Mouse (Mus musculus): ENCODE results near the gene Kif4.
A peak's percentile ranks its signal among the peaks of the same experiment; 100 is the strongest.

Gene Kif4

GRCm38 (mm10) chrX:100688033-100688370, 62.5 kb downstream of the Kif4 start:
- H3K27me3 ChIP-seq (ENCODE audit: insufficient read depth, low read length), result no peaks in the 10 kb centered on the region
- H3K4me3 ChIP-seq (replicated peaks; ENCODE audit: low read length), result no peak overlapping the region
- H3K4me1 ChIP-seq (replicated peaks; ENCODE audit: low read depth, low read length), result no peaks in the 10 kb centered on the region
- TF ChIP-seq CTCF (conservative IDR thresholded peaks at IDR 0.05; ENCODE audit: low read length), result no peak
- TF ChIP-seq POU5F1 (IDR thresholded peaks at IDR 0.05; ENCODE audit: borderline replicate concordance, low read length), result no peak
- TF ChIP-seq NANOG (IDR thresholded peaks at IDR 0.05; ENCODE audit: borderline replicate concordance, low read length), result no peak
- H3K36me3 ChIP-seq (ENCODE audit: insufficient read depth, low read length), result peaks cover 46% of the 10 kb centered on the region
- H3K9me3 ChIP-seq (ENCODE audit: low read length), result no peaks in the 10 kb centered on the region

- Histone ChIP-seq H3K9me3 (ENCODE audit: low read length) (no peaks in the 10 kb centered on the region), H3K27me3 (ENCODE audit: insufficient read depth, low read length) (no peaks in the 10 kb centered on the region)
- no peak for TF ChIP-seq CTCF (conservative IDR thresholded peaks at IDR 0.05; ENCODE audit: low read length)
- no peak for TF ChIP-seq NANOG (IDR thresholded peaks at IDR 0.05; ENCODE audit: borderline replicate concordance, low read length)
- no peak for TF ChIP-seq POU5F1 (IDR thresholded peaks at IDR 0.05; ENCODE audit: borderline replicate concordance, low read length)
These were observed 71.2 kb downstream of the Kif4 start for GRCm38 (mm10) chrX:100696776-100697175.

GRCm38 (mm10) chrX:100708032-100708431, 82.5 kb downstream of the Kif4 start:
- no peaks in the 10 kb centered on the region for H3K4me1 ChIP-seq (replicated peaks; ENCODE audit: low read depth, low read length)
- TF ChIP-seq NANOG (IDR thresholded peaks at IDR 0.05; ENCODE audit: borderline replicate concordance, low read length), result no peak
- TF ChIP-seq POU5F1 (IDR thresholded peaks at IDR 0.05; ENCODE audit: borderline replicate concordance, low read length), result no peak
- no peak for TF ChIP-seq CTCF (conservative IDR thresholded peaks at IDR 0.05; ENCODE audit: low read length)
- peaks cover 55% of the 10 kb centered on the region for H3K36me3 ChIP-seq (ENCODE audit: insufficient read depth, low read length)
- no peak overlapping the region for H3K4me3 ChIP-seq (replicated peaks; ENCODE audit: low read length)
- no peaks in the 10 kb centered on the region for H3K9me3 ChIP-seq (ENCODE audit: low read length)
- H3K27me3 ChIP-seq (ENCODE audit: insufficient read depth, low read length), result no peaks in the 10 kb centered on the region

More at GRCm38 (mm10) chrX:100696776-100697175, 71.2 kb downstream of the Kif4 start:
- Histone ChIP-seq H3K4me1 (replicated peaks; ENCODE audit: low read depth, low read length) (no peaks in the 10 kb centered on the region), H3K4me3 (replicated peaks; ENCODE audit: low read length) (no peak overlapping the region), H3K36me3 (ENCODE audit: insufficient read depth, low read length) (peaks cover 47% of the 10 kb centered on the region)

GRCm38 (mm10) chrX:100716173-100716572, 90.6 kb downstream of the Kif4 start:
- no peak overlapping the region for H3K4me3 ChIP-seq (replicated peaks; ENCODE audit: low read length)
- no peaks in the 10 kb centered on the region for H3K4me1 ChIP-seq (replicated peaks; ENCODE audit: low read depth, low read length)
- H3K36me3 ChIP-seq (ENCODE audit: insufficient read depth, low read length), result peaks cover 94% of the 10 kb centered on the region
- no peaks in the 10 kb centered on the region for H3K27me3 ChIP-seq (ENCODE audit: insufficient read depth, low read length)
- TF ChIP-seq POU5F1 (IDR thresholded peaks at IDR 0.05; ENCODE audit: borderline replicate concordance, low read length) (no peak), NANOG (IDR thresholded peaks at IDR 0.05; ENCODE audit: borderline replicate concordance, low read length) (no peak), CTCF (conservative IDR thresholded peaks at IDR 0.05; ENCODE audit: low read length) (no peak)
- H3K9me3 ChIP-seq (ENCODE audit: low read length), result no peaks in the 10 kb centered on the region

GRCm38 (mm10) chrX:100728947-100729346, 103.4 kb downstream of the Kif4 start:
- peaks cover 19% of the 10 kb centered on the region for H3K4me1 ChIP-seq (replicated peaks; ENCODE audit: low read depth, low read length)
- no peak for TF ChIP-seq NANOG (IDR thresholded peaks at IDR 0.05; ENCODE audit: borderline replicate concordance, low read length)
- no peak for TF ChIP-seq CTCF (conservative IDR thresholded peaks at IDR 0.05; ENCODE audit: low read length)
- no peak for TF ChIP-seq POU5F1 (IDR thresholded peaks at IDR 0.05; ENCODE audit: borderline replicate concordance, low read length)
- peaks cover 12% of the 10 kb centered on the region; the same call in 1 of the 2 replicates for H3K27me3 ChIP-seq (ENCODE audit: insufficient read depth, low read length)
- H3K9me3 ChIP-seq (ENCODE audit: low read length), result no peaks in the 10 kb centered on the region
- H3K4me3 ChIP-seq (replicated peaks; ENCODE audit: low read length), result no peak overlapping the region
- peaks cover 35% of the 10 kb centered on the region for H3K36me3 ChIP-seq (ENCODE audit: insufficient read depth, low read length)

GRCm38 (mm10) chrX:100729665-100730188, 104.2 kb downstream of the Kif4 start, which contains the start of gene Gdpd2:
TSS of gene Gdpd2 (plus strand) at chrX:100729873.
- Histone ChIP-seq H3K4me3 (replicated peaks; ENCODE audit: low read length) (no peak within 1 kb of the TSS; the same call in 1 of the 2 replicates), H3K36me3 (ENCODE audit: insufficient read depth, low read length) (peaks cover 29% of the 10 kb centered on the region), H3K4me1 (replicated peaks; ENCODE audit: low read depth, low read length) (peaks cover 19% of the 10 kb centered on the region), H3K27me3 (ENCODE audit: insufficient read depth, low read length) (peaks cover 12% of the 10 kb centered on the region; the same call in 1 of the 2 replicates), H3K9me3 (ENCODE audit: low read length) (no peaks in the 10 kb centered on the region)
- TF ChIP-seq POU5F1 (IDR thresholded peaks at IDR 0.05; ENCODE audit: borderline replicate concordance, low read length) (no peak), CTCF (conservative IDR thresholded peaks at IDR 0.05; ENCODE audit: low read length) (no peak), NANOG (IDR thresholded peaks at IDR 0.05; ENCODE audit: borderline replicate concordance, low read length) (no peak)

- Histone ChIP-seq H3K4me1 (replicated peaks; ENCODE audit: low read depth, low read length) (peaks cover 19% of the 10 kb centered on the region), H3K4me3 (replicated peaks; ENCODE audit: low read length) (no peak overlapping the region; the same call in 1 of the 2 replicates), H3K27me3 (ENCODE audit: insufficient read depth, low read length) (peaks cover 12% of the 10 kb centered on the region; the same call in 1 of the 2 replicates), H3K9me3 (ENCODE audit: low read length) (no peaks in the 10 kb centered on the region), H3K36me3 (ENCODE audit: insufficient read depth, low read length) (peaks cover 24% of the 10 kb centered on the region)
- no peak for TF ChIP-seq CTCF (conservative IDR thresholded peaks at IDR 0.05; ENCODE audit: low read length)
- no peak for TF ChIP-seq NANOG (IDR thresholded peaks at IDR 0.05; ENCODE audit: borderline replicate concordance, low read length)
- no peak for TF ChIP-seq POU5F1 (IDR thresholded peaks at IDR 0.05; ENCODE audit: borderline replicate concordance, low read length)
These were observed 104.7 kb downstream of the Kif4 start for GRCm38 (mm10) chrX:100730266-100730665.

GRCm38 (mm10) chrX:100734359-100734758, 108.8 kb downstream of the Kif4 start:
- no peaks in the 10 kb centered on the region for H3K9me3 ChIP-seq (ENCODE audit: low read length)
- H3K4me1 ChIP-seq (replicated peaks; ENCODE audit: low read depth, low read length), result peaks cover 22% of the 10 kb centered on the region
- no peak for TF ChIP-seq CTCF (conservative IDR thresholded peaks at IDR 0.05; ENCODE audit: low read length)
- no peak for TF ChIP-seq POU5F1 (IDR thresholded peaks at IDR 0.05; ENCODE audit: borderline replicate concordance, low read length)
- no peak for TF ChIP-seq NANOG (IDR thresholded peaks at IDR 0.05; ENCODE audit: borderline replicate concordance, low read length)

GRCm38 (mm10) chrX:100738918-100739317, 113.4 kb downstream of the Kif4 start:
- no peak for TF ChIP-seq POU5F1 (IDR thresholded peaks at IDR 0.05; ENCODE audit: borderline replicate concordance, low read length)
- TF ChIP-seq NANOG (IDR thresholded peaks at IDR 0.05; ENCODE audit: borderline replicate concordance, low read length), result no peak
- peak; percentile 37 for TF ChIP-seq CTCF (conservative IDR thresholded peaks at IDR 0.05; ENCODE audit: low read length)
- peaks cover 22% of the 10 kb centered on the region; the same call in 1 of the 2 replicates for H3K4me1 ChIP-seq (replicated peaks; ENCODE audit: low read depth, low read length)

More at GRCm38 (mm10) chrX:100734359-100734758, 108.8 kb downstream of the Kif4 start:
- no peak overlapping the region for H3K4me3 ChIP-seq (replicated peaks; ENCODE audit: low read length)
- no peaks in the 10 kb centered on the region for H3K36me3 ChIP-seq (ENCODE audit: insufficient read depth, low read length)
- H3K27me3 ChIP-seq (ENCODE audit: insufficient read depth, low read length), result peaks cover 12% of the 10 kb centered on the region; the same call in 1 of the 2 replicates

More at GRCm38 (mm10) chrX:100738918-100739317, 113.4 kb downstream of the Kif4 start:
- H3K4me3 ChIP-seq (replicated peaks; ENCODE audit: low read length), result no peak overlapping the region
- no peaks in the 10 kb centered on the region for H3K36me3 ChIP-seq (ENCODE audit: insufficient read depth, low read length)
- H3K27me3 ChIP-seq (ENCODE audit: insufficient read depth, low read length), result peaks cover 4% of the 10 kb centered on the region
- no peaks in the 10 kb centered on the region for H3K9me3 ChIP-seq (ENCODE audit: low read length)
